ENCODE assay signal across 12 mouse cellular contexts in the genomic region with DNA sequence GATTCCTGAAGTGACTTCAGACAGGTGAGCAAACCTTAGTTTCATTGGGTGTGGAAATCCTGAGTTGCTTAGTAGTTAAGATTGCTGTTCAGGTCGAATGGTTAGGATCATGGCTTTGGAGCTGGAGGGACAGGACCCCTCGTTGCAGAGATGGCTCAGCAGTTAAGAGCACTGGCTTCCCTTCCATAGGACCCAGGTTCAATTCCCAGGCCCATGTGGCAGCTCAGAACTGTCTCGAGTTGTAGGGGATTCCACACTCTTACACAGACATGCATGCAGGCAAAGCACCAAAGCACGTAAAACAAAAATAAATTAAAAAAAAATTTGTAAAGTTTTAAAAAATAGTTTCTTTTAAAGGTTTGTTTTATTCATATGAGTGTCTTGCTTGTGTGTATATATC. TPM values are rescaled to one million over a fixed set of nuclear protein-coding genes. Genes with fewer than 3 reads are reported as not detected.
DNase-seq lines count a peak whose midpoint lies in the region; ATAC-seq and TF ChIP-seq lines count a peak whose summit lies in the region.
"Had no signal": no experiment of that assay in that cellular context is flagged by ENCODE, and none has a peak within 500 bp of the region (broad histone marks: within the 10 kb centered on the region; RNA-seq: fewer than 3 reads in every experiment).

No protein-coding gene starts in this region.

- 0 out of 2 replicates have a peak overlapping the region, but pooled peaks have one; percentile 77 for H3K4me2 ChIP-seq in hindbrain, postnatal 0 days (ENCODE audit: low read depth, low read length)
- H3K4me2 ChIP-seq in neural tube, embryonic 13.5 days = no peak overlapping the region

- peaks cover 23% of the 10 kb centered on the region for H3K36me3 ChIP-seq in megakaryocyte, embryonic 14.5 days (replicated peaks; ENCODE audit: low read length)
- peaks cover 9% of the 10 kb centered on the region; the same call in 1 of the 2 replicates for H3K36me3 ChIP-seq in hindbrain, postnatal 0 days (ENCODE audit: insufficient read depth, low read length)
- H3K36me3 ChIP-seq in neural tube, embryonic 13.5 days = peaks cover 11% of the 10 kb centered on the region
- H3K36me3 ChIP-seq: heart, embryonic 15.5 days; liver, embryonic 15.5 days had no signal

- peaks cover 3% of the 10 kb centered on the region for H3K27me3 ChIP-seq in megakaryocyte, embryonic 14.5 days (replicated peaks)
- no peaks in the 10 kb centered on the region for H3K27me3 ChIP-seq in hindbrain, postnatal 0 days (ENCODE audit: insufficient read depth, low read length)
- no peaks in the 10 kb centered on the region for H3K27me3 ChIP-seq in neural tube, embryonic 13.5 days
- H3K27me3 ChIP-seq: heart, embryonic 15.5 days; liver, embryonic 15.5 days had no signal

- 67% methylated on average over 4 of the region's 4 CpGs for WGBS in hindbrain, postnatal 0 days
- WGBS in neural tube, embryonic 13.5 days = 73% methylated on average over 4 of the region's 4 CpGs

- peak; percentile 89 for DNase-seq in heart, adult 11 months
- DNase-seq in heart, postnatal 10 days = no peak
- no peak for DNase-seq in hindbrain, postnatal 0 days (ENCODE audit: low spot score)
- no peak for DNase-seq in right cerebral cortex, adult 18-20 months
- no peak for DNase-seq in kidney, postnatal 25 days

- no peaks in the 10 kb centered on the region for H3K9me3 ChIP-seq in megakaryocyte, embryonic 14.5 days
- no peaks in the 10 kb centered on the region for H3K9me3 ChIP-seq in hindbrain, postnatal 0 days (ENCODE audit: low read length)
- no peaks in the 10 kb centered on the region for H3K9me3 ChIP-seq in neural tube, embryonic 13.5 days
- H3K9me3 ChIP-seq: heart, embryonic 15.5 days; liver, embryonic 15.5 days had no signal

- ATAC-seq in megakaryocyte, adult 5-6 weeks (ENCODE audit: poor library complexity, severe bottlenecking) = no peak
- peak; percentile 30; the same call in 1 of the 2 replicates for ATAC-seq in hindbrain, postnatal 0 days
- peak; percentile 51; the same call in 1 of the 2 replicates for ATAC-seq in neural tube, embryonic 13.5 days (ENCODE audit: low read depth)

- intact Hi-C loops in heart, postnatal 10 days (cut with DNase I) = no loop called here

- H3K4me3 ChIP-seq in megakaryocyte, embryonic 14.5 days (replicated peaks) = peak overlapping the region; percentile 50
- H3K4me3 ChIP-seq in hindbrain, postnatal 0 days (ENCODE audit: low read length) = peak overlapping the region; percentile 80
- H3K4me3 ChIP-seq in neural tube, embryonic 13.5 days = 0 out of 2 replicates have a peak overlapping the region, but pooled peaks have one; percentile 98

- no peak for TF ChIP-seq CTCF in hindbrain, postnatal 0 days (IDR thresholded peaks at IDR 0.05; ENCODE audit: low read depth)

- H3K4me1 ChIP-seq in megakaryocyte, embryonic 14.5 days = peaks cover 32% of the 10 kb centered on the region
- peaks cover 4% of the 10 kb centered on the region; the same call in 1 of the 2 replicates for H3K4me1 ChIP-seq in hindbrain, postnatal 0 days (ENCODE audit: insufficient read depth, low read length)
- peaks cover 17% of the 10 kb centered on the region for H3K4me1 ChIP-seq in neural tube, embryonic 13.5 days (replicated peaks)

- no peak overlapping the region for H3K27ac ChIP-seq in hindbrain, postnatal 0 days
- H3K27ac ChIP-seq in neural tube, embryonic 13.5 days (replicated peaks) = no peak overlapping the region

- H3K9ac ChIP-seq in hindbrain, postnatal 0 days (replicated peaks; ENCODE audit: low read length) = no peak overlapping the region
- H3K9ac ChIP-seq in neural tube, embryonic 13.5 days = no peak overlapping the region

RNA-seq across cellular contexts. Expression of gene Mtfmt, which starts 0.4 kb away (rescaled TPM):
- 1 to 10 TPM; 6.6 to 6.9 TPM for total RNA-seq in heart, postnatal 10 days (2021)
- 4.8 and 6.3 TPM in 2 replicates for polyA plus RNA-seq in megakaryocyte, embryonic 14.5 days (2012; ENCODE audit: insufficient read depth, low replicate concordance)
- 12.2 and 20.5 TPM in 2 replicates for total RNA-seq in megakaryocyte, adult 5-6 weeks (2015)
- total RNA-seq in megakaryocyte, adult 5-6 weeks (2017) = 6.7 and 9.5 TPM in 2 replicates
- 11.8 and 19.0 TPM in 2 replicates for total RNA-seq in hindbrain, postnatal 0 days (2014; rRNA removed)
- polyA plus RNA-seq in hindbrain, postnatal 0 days (2015; fragmentation: Nextera tagmentation; extraction: Ambion mirVana) = 16.4 and 18.9 TPM in 2 replicates
- 23.3 and 25.5 TPM in 2 replicates for polyA plus RNA-seq in neural tube, embryonic 13.5 days (2015; fragmentation: Nextera tagmentation; extraction: Ambion mirVana)

RNA-seq across cellular contexts. Expression of gene Slc51b, which starts 12.5 kb away (rescaled TPM):
- not detected for total RNA-seq in heart, postnatal 10 days (2021)
- not detected in 2 replicates for polyA plus RNA-seq in megakaryocyte, embryonic 14.5 days (2012; ENCODE audit: insufficient read depth, low replicate concordance)
- not detected in 2 replicates for total RNA-seq in megakaryocyte, adult 5-6 weeks (2015)
- not detected in 2 replicates for total RNA-seq in megakaryocyte, adult 5-6 weeks (2017)
- not detected in 2 replicates for total RNA-seq in hindbrain, postnatal 0 days (2014; rRNA removed)
- not detected in 2 replicates for polyA plus RNA-seq in hindbrain, postnatal 0 days (2015; fragmentation: Nextera tagmentation; extraction: Ambion mirVana)
- not detected in 2 replicates for polyA plus RNA-seq in neural tube, embryonic 13.5 days (2015; fragmentation: Nextera tagmentation; extraction: Ambion mirVana)
- total RNA-seq: layer of hippocampus, adult 18-20 months had no signal
- polyA plus RNA-seq: C2C12; heart, embryonic 15.5 days; liver, embryonic 15.5 days had no signal

RNA-seq across cellular contexts. Expression of gene Spg21, which starts 25.5 kb away (rescaled TPM):
- total RNA-seq in heart, postnatal 10 days (2021) = 10 to 100 TPM; 23.6 to 25.4 TPM
- 9.2 and 10.3 TPM in 2 replicates for polyA plus RNA-seq in megakaryocyte, embryonic 14.5 days (2012; ENCODE audit: insufficient read depth, low replicate concordance)
- 80.8 and 81.1 TPM in 2 replicates for total RNA-seq in megakaryocyte, adult 5-6 weeks (2015)
- 90.2 and 107 TPM in 2 replicates for total RNA-seq in megakaryocyte, adult 5-6 weeks (2017)
- total RNA-seq in hindbrain, postnatal 0 days (2014; rRNA removed) = 71.6 and 72.1 TPM in 2 replicates
- polyA plus RNA-seq in hindbrain, postnatal 0 days (2015; fragmentation: Nextera tagmentation; extraction: Ambion mirVana) = 91.9 and 99.3 TPM in 2 replicates
- polyA plus RNA-seq in neural tube, embryonic 13.5 days (2015; fragmentation: Nextera tagmentation; extraction: Ambion mirVana) = 138 and 143 TPM in 2 replicates

RNA-seq across cellular contexts. Expression of gene Rasl12, which starts 36.9 kb away (rescaled TPM):
- 10 to 100 TPM; 13.3 to 16.2 TPM for total RNA-seq in heart, postnatal 10 days (2021)
- polyA plus RNA-seq in megakaryocyte, embryonic 14.5 days (2012; ENCODE audit: insufficient read depth, low replicate concordance) = not detected in 2 replicates
- total RNA-seq in megakaryocyte, adult 5-6 weeks (2015) = 0.25 TPM in 1 of 2 replicates, not detected in the other
- total RNA-seq in megakaryocyte, adult 5-6 weeks (2017) = 0.07 and 0.41 TPM in 2 replicates
- total RNA-seq in hindbrain, postnatal 0 days (2014; rRNA removed) = 6.2 and 7.0 TPM in 2 replicates
- 4.0 and 4.7 TPM in 2 replicates for polyA plus RNA-seq in hindbrain, postnatal 0 days (2015; fragmentation: Nextera tagmentation; extraction: Ambion mirVana)
- polyA plus RNA-seq in neural tube, embryonic 13.5 days (2015; fragmentation: Nextera tagmentation; extraction: Ambion mirVana) = 6.6 and 7.7 TPM in 2 replicates

RNA-seq across cellular contexts. Expression of gene Kbtbd13, which starts 43.8 kb away (rescaled TPM):
- total RNA-seq in heart, postnatal 10 days (2021) = 1 to 10 TPM; 1.1 to 2.1 TPM
- not detected in 2 replicates for polyA plus RNA-seq in megakaryocyte, embryonic 14.5 days (2012; ENCODE audit: insufficient read depth, low replicate concordance)
- total RNA-seq in megakaryocyte, adult 5-6 weeks (2015) = not detected in 2 replicates
- total RNA-seq in megakaryocyte, adult 5-6 weeks (2017) = not detected in 2 replicates
- total RNA-seq in hindbrain, postnatal 0 days (2014; rRNA removed) = 1.0 and 1.3 TPM in 2 replicates
- 0.46 and 0.50 TPM in 2 replicates for polyA plus RNA-seq in hindbrain, postnatal 0 days (2015; fragmentation: Nextera tagmentation; extraction: Ambion mirVana)
- polyA plus RNA-seq in neural tube, embryonic 13.5 days (2015; fragmentation: Nextera tagmentation; extraction: Ambion mirVana) = 0.32 and 0.47 TPM in 2 replicates
- polyA plus RNA-seq: C2C12 had no signal
